Mouse (Mus musculus): Measurements from ENCODE around the gene Rnd1.

The Rnd1 gene

DNA sequence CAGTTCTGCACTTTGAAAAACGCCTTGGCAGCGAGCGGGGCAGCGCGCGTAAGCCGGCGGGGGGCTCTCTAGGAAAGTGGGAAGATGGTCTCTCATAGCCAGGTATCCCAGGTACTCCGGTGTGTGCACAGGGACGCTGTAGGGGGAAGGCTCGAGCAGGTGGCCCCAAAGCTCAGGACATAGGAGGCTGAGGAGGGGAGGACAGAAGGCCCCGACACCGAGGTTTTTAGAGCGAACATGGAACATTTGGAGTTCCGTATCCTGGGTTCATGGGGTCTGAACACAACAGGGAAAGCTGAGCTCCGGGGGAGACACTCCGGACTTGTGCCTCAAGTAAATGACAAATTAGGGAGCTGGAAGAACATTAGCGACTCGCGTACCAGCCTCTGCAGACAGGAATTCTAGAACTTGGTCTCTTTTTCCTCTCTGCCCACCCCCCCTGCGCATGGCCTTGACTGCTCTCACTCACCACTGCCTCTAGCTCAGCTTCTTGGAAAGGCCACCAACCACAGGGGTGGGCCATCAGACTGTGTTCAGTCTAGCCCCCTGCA lies 41.9 kb downstream of the Rnd1 start:
- peak in 1 of 2 experiments; percentile 37 for DNase-seq

DNA sequence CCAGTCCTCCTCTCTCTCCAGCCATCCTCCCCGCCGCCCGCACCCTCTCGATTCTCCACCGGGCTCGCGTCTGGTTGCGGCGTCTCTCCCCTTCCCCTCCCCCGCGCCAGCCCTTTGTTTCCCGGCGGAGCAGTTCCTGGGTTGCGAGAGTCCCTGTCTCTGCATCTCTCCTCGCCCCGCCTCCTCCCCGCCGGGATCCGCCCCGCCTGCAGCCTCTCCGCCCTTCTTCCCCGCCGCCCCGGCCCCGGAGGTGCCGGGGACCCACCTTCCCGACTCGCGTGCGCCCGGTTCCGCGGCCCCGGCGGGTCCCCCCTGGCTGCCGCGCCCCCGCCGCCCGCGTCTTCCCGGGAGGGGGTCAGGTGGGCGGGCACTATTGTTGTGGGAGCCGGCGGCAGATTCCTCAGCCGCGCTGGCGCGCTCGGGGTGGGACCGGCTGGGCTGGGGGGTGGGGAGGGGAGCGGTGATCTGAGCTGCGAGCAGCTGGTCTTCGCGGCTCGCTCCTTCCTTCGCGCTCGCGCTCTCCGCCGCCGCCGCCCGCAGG lies 42.6 kb downstream of the Rnd1 start:
- peak; percentile 86 to 89 for DNase-seq

DNA sequence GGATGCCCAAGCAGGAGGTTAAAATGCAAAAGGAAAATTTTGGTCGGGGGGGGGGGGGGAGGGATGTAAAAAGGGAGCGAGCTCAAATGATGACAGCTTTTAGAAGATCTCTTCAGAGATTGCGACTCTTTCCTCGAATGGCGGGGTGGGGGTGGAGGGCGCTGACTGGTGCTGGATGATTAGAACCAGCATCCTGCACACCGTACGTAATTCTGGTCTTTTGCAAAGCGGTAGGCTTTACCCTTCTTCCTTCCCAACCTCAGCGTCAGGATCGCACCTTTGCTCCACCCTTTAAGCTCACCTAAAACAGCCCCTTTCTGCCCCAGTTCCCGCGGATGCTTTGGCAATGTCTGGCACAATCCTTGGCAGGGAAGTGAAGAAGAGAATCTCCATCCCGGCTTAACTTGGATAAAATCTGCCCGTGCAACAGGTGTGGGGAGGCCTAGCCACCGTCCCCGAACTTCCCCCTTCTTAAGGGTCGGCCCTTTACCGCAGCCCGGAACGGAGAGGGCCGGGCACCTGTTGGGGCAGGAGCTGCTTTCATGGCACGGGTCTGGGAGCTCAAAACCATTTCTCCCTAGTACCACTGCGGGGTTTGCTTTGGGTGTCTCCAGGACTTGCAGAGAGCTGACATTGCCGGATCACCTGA lies 43.3 kb downstream of the Rnd1 start:
- DNase-seq, result peak in 1 of 2 experiments; percentile 18

DNA sequence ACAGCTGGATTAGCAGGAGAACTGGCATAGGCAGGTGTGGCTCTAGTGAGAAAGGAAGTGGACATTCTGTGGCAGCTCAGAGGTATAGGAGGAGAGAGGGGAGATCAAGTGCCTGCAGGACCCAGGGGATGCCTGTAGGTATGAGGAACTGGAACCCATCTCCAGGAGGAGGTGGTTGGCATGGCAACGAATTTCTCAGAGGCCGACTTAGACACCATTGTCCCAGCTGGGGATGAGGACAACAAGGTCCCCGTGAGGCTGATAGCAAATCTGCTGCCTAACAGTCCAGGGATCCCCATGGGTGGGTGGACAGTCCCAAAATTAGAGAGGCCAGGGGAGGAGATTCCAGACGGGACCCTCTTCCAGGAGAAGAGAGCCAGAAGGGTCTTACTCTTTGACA lies 44.3 kb downstream of the Rnd1 start:
- no peak for DNase-seq

DNA sequence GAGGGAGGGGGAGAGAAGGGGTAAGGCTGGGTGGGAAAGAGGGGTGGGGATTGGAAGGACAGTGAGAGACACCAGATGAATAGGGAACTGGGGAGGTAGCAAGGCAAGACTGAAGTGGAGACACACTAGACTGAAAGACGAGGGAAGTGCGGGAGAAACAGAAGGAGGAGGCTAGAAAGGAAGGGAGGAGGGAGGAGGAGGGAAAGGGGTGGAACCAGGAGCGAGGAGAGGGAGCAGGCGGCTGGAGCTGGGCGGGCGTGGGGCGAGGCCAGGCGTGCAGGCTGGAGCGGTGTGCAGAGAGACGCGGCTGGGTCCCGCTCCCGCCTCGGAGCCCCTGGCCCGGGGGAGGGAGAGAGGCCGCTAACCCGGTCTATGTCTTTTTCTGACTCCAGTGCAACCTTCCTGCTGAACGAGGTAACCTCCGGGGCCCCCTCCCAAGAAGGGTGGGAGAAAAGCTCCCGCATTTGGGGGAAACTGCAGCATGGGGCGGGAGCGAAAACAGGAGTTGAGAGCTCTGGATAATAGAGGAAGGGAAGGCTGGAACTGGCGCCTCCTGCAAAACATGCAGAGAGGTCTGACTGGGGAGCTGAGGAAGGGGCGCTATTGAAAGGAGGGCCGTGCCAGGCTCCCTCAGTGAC lies 45.0 kb downstream of the Rnd1 start:
- no peak for DNase-seq

DNA sequence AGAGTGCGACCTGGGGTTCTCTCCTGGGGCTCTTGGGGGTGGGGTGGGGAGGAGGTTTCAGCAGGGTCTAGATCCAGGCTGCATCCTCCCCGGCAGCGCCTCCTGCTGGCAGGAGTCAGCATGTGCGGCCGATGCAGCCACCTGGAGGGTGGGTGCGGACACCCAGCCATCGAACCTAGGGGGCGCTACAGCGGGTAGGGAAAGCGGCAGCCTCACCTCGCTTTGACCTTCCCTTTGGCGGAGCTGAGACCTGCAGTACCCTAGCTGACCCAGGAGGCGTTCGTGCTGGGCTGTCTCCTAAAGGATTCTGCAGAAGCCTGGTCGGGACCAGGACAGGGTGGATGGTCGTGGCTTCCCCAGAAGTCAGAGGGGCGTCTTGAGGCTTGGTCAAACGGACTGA lies 45.8 kb downstream of the Rnd1 start:
- DNase-seq, result peak; percentile 82 to 83

DNA sequence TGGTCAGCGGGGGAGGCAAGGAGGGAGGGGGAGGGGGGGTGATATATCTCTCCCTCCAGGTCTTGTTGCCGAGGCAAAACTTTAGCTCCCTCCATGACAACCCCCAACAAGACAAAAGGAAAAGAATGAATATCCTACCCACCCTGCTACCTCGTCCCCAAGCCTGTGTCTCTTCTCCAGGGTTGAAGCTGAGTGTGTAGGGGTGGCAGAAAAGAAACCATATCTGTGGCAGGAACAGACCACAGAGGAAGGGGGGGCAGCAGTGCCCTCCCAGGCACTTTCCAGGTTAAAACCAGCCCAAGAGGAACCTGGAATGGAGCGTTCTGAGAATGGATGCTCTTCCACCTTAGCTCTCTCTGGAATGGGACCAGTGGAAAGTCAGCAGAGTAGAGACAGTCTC lies 46.7 kb downstream of the Rnd1 start, which contains the start of gene Cacnb3:
Gene Cacnb3, plus strand, starts transcription at position 301 of the 400 bp plus-strand sequence.
- no peak for DNase-seq

DNA sequence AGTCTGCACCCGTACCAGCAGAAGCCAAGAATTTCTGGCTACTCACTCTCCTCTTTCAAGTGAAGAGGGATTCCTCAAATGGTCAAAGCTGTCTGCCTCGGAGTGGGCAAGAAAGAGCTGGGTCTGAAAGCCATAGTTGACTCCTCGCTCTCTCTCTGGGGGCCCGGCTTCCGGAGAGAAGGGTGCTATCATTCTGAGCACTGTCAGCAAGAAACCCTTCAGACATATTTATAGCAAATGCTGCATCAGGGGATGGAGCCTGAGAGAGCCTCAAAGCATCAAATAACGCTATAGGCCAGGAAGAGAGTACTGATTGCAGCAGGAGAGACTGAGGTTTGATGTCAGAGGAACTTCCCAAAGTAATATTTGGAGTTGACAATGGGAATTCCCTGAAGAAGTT lies 47.8 kb downstream of the Rnd1 start:
- no peak for DNase-seq

DNA sequence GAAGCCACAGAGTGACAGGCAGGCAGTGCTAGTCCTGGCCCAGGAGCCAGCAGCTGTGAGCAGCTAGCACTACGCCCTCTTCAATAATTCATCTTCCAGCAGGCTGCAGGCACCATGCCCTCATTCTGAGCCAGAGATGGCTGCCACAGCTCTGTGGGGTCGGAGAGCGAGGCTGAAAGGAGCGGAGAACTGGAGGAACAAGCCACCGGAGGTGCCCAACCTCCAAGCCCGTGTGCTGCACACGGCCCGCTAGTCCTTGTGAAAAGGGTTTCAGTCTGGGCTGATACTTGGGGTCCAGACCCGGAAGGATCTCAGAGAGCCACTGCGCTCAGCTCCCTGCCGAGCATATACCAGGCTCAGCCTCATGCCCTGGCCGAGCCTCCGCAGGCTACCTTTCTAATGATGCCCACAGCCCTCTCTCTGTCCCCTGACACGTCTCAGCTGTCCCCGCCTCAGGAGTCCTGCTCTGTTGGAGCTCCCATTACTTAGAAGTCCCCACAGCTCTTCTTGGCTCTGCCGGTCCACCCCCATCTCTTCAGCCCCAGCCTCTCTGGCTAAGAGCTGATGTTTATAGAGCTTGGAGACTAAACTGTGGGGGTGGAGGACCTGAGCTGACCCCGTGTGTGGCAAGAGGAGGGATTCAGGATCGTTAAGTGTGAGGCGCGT lies 48.5 kb downstream of the Rnd1 start:
- no peak for DNase-seq

DNA sequence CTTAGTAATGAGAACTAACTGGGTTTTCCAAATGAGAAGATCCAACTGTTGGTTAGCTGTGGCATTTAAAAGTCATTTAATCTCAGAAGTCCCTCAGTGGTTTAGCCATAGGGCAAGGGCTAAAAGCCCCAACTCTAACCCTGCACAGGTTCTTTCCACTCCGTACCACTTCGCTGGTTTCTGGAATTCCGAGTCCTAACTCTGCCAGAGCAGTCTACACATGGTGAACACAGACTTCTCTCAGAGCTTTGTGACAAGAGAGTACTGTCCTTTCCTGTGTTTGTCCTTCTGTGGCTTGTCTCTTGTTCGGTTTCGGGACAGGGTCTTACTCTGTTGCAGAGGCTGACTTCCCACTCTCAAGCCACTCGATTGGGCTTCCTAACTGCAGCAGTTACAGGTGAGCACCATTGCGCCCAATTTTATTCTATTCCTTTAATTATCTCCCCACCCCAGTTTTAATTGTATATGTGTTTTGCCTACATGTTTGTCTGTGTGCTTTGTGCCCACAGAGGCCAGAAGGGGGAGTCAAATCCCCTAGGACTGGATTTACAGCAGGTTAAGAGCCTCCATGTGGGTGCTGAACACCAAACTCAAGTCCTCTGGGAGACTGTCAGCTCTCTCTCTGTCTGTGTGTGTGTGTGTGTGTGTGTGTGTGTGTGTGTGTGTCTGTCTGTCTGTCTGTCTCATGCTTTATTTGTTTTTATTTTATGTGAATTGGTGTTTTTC lies 50.6 kb downstream of the Rnd1 start:
- no peak for DNase-seq

DNA sequence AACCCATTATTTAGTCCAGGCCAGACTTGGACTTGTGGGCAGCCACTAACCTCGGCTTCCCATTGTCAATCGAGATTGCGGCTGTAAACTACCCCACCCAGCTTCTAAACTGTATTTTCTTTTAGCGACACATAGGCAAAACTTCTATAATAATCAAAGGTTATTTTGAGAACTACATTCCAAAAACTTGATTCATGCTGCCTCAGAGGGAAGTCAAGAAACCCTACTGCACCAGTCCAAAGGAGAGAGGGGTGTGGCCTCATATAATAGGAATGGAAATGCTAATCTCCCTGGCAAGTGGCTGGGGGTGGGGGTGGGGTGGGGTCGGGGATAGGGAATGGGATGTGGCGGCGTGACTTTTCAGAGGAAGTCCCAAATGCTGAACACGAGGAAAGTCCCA lies 51.2 kb downstream of the Rnd1 start:
- DNase-seq, result no peak

DNA sequence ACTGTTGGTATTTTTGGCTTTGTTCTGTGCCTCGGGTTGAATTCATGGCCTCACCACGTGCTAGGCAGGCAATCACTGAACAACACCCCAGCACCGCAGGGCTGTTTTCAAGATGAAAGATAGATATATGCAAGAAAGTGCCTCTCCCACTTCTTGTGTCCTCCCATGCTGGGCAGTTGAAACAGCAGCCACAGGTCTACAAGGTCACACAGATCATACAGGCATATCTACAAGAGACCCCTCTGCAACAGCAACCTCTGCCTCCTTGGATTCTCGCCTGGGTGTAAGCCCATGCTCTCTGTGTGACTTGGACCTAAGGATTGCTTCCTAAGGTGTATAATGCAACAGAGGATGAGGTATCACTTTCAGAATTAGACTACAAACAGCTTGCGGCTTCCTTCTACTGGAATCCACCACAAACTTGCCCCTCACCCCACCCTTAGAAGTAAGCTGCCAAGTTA lies 53.9 kb downstream of the Rnd1 start:
- DNase-seq, result peak in 1 of 2 experiments; percentile 39

DNA sequence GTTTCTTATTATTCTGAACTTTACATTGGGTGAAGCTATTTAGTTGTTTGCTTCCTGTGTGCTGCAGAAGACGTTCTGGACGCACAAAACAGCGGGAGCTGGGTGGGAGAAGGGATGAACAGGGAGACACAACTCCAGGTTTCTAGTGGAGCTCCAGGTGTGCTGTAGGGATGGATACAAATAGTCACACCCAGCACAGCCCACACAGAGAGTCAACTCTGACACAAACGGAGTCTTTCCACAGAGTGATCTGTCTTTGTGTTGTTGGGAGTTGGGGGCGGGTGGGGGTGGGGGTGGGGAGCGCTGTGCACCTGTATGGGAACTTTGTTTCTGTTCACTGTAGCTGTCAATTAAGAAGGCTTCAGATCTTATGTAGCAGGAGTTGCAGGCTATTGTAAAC lies 54.5 kb downstream of the Rnd1 start:
- peak in 1 of 2 experiments; percentile 32 for DNase-seq

DNA sequence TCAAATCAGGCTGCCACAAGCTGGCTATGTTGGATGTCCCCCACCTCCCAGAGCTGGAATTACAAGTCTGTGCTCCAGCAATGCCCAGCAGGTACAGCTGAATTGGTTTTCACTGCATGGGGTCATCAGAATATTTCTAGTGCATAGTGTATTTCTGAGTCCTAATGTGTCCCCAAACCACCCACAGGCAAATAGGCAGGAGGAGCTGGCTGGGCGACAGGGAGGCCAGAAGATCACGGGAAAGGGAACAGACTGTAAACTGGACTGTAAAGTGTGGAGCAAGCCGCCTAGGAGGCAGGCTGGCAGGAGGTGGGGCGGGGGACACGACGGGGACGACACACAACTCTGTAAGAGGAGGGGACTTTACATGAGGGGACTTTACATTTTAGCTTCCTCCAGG lies 55.1 kb downstream of the Rnd1 start:
- no peak for DNase-seq

DNA sequence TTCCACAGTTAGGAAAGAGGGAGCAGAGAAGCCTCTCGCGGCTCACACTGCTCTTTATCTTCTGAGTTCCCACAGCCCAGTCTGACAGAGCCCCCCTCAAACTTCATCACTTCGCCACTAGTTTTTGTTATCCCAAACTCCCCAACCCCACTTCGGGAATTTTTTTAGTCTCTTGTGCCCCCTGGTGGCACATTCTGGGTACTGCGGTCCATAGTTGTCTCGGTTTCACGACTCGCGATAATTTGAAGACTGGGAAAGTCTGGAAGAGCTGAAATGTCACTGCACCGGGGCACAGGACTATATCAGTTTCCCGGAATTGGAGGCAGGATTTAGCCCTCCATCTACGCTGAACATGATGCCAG lies 60.1 kb downstream of the Rnd1 start:
- peak; percentile 70 to 80 for DNase-seq

DNA sequence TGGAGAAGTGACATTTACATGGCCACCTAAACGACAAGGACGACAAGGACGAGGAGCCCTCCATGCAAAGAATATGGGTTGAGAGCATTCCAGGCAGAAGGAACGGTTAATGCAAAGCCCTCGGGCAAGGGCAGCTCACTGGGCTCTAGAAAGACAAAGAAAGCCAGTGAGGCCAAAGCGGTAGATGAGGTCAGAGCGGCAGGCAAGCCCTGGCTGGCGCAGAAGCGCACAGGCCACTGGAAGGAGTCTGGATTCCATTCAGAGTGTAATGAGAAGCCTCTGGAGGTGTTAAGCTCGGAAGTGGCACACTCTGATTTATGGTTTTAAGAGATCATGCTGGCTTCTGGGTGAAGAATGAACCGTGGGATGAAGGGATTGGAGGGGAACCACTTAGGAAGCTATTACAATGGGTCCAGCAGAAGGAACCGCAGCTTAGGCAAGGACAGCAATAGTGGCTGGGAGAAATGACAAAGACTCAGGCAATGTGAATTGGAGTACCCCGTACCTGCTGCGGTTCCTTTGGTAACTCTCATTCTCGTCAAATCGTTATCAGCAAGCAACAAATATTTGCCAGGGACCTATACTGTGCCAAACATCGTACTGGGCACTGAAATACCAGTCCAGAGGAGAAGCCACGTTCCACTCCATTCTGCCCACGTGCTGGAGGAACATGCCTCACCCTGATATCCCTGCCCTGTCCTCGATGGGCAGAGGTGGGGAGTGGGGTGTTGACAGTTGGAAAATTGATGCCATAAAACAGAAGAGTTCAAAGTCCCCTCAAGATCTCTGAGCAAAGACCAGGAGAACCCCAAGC lies 60.7 kb downstream of the Rnd1 start:
- DNase-seq, result no peak

DNA sequence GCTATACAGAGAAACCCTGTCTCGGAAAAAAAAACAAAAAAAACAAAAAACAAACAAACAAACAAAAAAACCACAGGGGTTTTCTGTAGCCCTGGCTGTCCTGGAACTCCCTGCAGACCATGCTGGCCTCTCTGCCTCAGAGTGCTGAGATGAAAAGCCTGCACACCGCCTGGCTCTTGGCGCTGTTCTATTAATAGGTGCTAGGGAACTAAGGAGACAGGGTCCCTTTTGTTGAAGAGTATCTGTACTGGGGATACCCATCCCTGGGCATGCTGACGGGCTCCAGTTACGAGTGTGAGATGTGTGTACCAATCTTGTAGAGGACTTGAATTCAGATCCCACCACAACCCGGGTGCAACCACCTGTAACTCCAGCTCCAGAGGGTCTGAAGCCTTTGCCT lies 61.5 kb downstream of the Rnd1 start:
- DNase-seq, result no peak

DNA sequence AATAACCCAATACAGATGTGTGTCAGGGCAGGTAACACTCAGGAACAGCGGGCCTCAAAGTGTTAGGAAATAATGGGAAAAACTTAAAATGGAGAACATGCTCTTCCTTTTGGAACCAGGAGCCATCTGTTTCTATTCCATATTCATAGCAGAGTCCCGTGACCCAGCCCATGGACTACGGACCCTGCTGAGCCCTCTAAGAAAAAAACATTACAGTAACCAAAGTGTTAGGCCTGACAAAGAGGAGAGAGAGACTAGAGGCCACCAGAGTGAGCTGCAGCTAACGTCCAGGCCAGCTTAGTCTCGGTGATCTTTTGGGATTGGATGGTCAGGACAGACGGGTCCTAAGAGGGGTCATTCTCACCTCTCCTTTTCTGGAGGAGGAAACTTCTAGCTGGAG lies 62.3 kb downstream of the Rnd1 start:
- DNase-seq, result no peak

DNA sequence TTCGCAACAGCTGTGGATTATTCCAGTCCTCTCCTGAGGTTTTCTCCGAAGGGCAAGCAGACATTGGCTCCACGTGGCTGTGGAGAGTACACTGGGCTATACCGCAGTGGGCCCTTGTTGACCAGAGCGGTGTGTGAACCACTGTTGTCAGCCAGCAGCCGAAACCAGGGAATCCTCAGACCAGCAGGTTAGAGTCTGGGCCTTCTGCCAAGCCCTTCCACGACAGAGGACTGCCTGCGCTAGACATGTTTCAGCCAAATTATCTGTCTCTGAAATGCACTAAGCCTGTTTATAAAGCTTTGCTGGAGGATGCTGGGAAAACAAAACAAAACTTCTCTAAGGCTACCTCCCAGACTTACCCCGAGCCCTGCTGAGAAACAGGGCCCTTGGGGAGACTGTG lies 62.7 kb downstream of the Rnd1 start:
- no peak for DNase-seq

Measured in thymus, postnatal 36 days (tissue).